Mouse (Mus musculus): Measurements from ENCODE around the gene Cldn18.

DNA sequence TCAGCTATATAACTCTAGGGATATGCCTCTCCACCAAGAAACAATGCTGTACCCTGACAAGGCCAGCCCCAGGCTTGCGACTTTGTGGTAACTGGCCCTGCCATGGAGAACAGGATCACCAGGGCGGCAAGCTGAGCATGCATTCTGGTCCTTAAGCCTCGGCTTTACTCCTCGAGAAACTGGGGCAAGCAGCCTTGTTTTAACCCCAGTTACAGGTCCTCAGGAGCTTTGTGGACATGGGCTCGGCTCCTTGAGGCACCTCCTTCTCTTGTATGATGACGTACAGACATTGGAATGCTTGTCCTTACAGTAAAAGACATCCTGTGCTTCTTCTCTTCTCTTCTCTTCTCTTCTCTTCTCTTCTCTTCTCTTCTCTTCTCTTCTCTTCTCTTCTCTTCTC, 13.4 kb downstream of the Cldn18 start:
- TF ChIP-seq ZC3H11A (IDR thresholded peaks at IDR 0.05; ENCODE audit: borderline replicate concordance, low read depth, low read length) (no peak), ZNF384 (IDR thresholded peaks at IDR 0.05; ENCODE audit: low read depth, low read length) (no peak), CHD2 (IDR thresholded peaks at IDR 0.05; ENCODE audit: low read depth, low read length) (no peak)

Measured in ES-E14 (cell line).